Mouse (Mus musculus) midbrain, embryonic 12.5 days (tissue): ENCODE results near the gene Atp8a2. TPM values are rescaled to one million over a fixed set of nuclear protein-coding genes. Genes with fewer than 3 reads are reported as not detected.

Source experiments
- ATAC-seq: fragments of 200-750 bp; cut with Nextera tagmentation; 2 replicates; pipeline ENCODE4 v1.8.0; 2017; ENCODE audit warnings: low read depth, moderate TSS enrichment, moderate library complexity; ENCODE audit not compliant: low FRiP score
- H3K27ac ChIP-seq: fragments of 300-500 bp; sonication (generic); replicated peaks from 2 replicates; pipeline ENCODE4 v1.5.1; 2016; ENCODE audit warnings: mild to moderate bottlenecking
- H3K27me3 ChIP-seq: fragments of 300-500 bp; sonication (generic); 2 replicates; pipeline ENCODE4 v1.6.1; 2016; ENCODE audit warnings: mild to moderate bottlenecking
- H3K36me3 ChIP-seq: fragments of 300-500 bp; sonication (generic); 2 replicates; pipeline ENCODE4 v1.6.1; 2016
- H3K4me1 ChIP-seq: fragments of 300-500 bp; sonication (generic); 2 replicates; pipeline ENCODE4 v1.6.1; 2016
- H3K4me2 ChIP-seq: fragments of 300-500 bp; sonication (generic); replicated peaks from 2 replicates; pipeline ENCODE4 v1.6.1; 2016; ENCODE audit warnings: mild to moderate bottlenecking, moderate library complexity
- H3K4me3 ChIP-seq: fragments of 300-500 bp; sonication (generic); 2 replicates; pipeline ENCODE4 v1.5.1; 2016; ENCODE audit warnings: mild to moderate bottlenecking
- H3K9ac ChIP-seq: fragments of 300-500 bp; sonication (generic); replicated peaks from 2 replicates; pipeline ENCODE4 v1.6.1; 2016; ENCODE audit warnings: mild to moderate bottlenecking, moderate library complexity
- H3K9me3 ChIP-seq: fragments of 300-500 bp; sonication (generic); 2 replicates; pipeline ENCODE4 v1.6.1; 2016; ENCODE audit warnings: mild to moderate bottlenecking
- WGBS: fragments of 180-500 bp; shearing (Covaris S2); methylation state at CpG from one replicate; pipeline ENCODE4 v1.1.7; 2016; 5-methylcytosine and 5-hydroxymethylcytosine counted together
- polyA plus RNA-seq: library from polyadenylated mRNA; unstranded; fragments of >200 nt; fragmentation: Nextera tagmentation; extraction: Ambion mirVana; gene quantifications from 2 replicates; pipeline ENCODE4 v1.2.1, GENCODE M21; 2016

Gene Atp8a2
- polyA plus RNA-seq, 1 experiment from 2014 or later = 16.1 TPM

- no peak overlapping the region for H3K27ac ChIP-seq
- no peak for ATAC-seq
- 51% methylated on average over 2 of the region's 2 CpGs for WGBS
- no peaks in the 10 kb centered on the region for H3K36me3 ChIP-seq
- no peaks in the 10 kb centered on the region for H3K4me1 ChIP-seq
- no peaks in the 10 kb centered on the region for H3K9me3 ChIP-seq
- no peaks in the 10 kb centered on the region; the same call in 1 of the 2 replicates for H3K27me3 ChIP-seq
- H3K9ac ChIP-seq = no peak overlapping the region
- H3K4me2 ChIP-seq = no peak overlapping the region
- no peak overlapping the region for H3K4me3 ChIP-seq
These were observed 219.0 kb downstream of the Atp8a2 start for GRCm38 (mm10) chr14:59978007-59978406.

GRCm38 (mm10) chr14:59971221-59971730 is 225.7 kb downstream of the Atp8a2 start:
- no peak for ATAC-seq
- Histone ChIP-seq H3K4me3 (no peak overlapping the region), H3K4me2 (no peak overlapping the region), H3K36me3 (no peaks in the 10 kb centered on the region), H3K4me1 (peaks cover 28% of the 10 kb centered on the region), H3K9ac (no peak overlapping the region), H3K27me3 (peaks cover 4% of the 10 kb centered on the region), H3K27ac (no peak overlapping the region), H3K9me3 (no peaks in the 10 kb centered on the region)
- WGBS = 73% methylated on average over 5 of the region's 5 CpGs

- peaks cover 28% of the 10 kb centered on the region for H3K4me1 ChIP-seq
- H3K9ac ChIP-seq = no peak overlapping the region; the same call in 1 of the 2 replicates
- 9% methylated on average over 7 of the region's 7 CpGs for WGBS
- H3K27ac ChIP-seq = no peak overlapping the region
- no peaks in the 10 kb centered on the region for H3K9me3 ChIP-seq
- peak overlapping the region; percentile 8; the same call in 1 of the 2 replicates for H3K4me2 ChIP-seq
- ATAC-seq = peak; percentile 86
- no peak overlapping the region for H3K4me3 ChIP-seq
- H3K36me3 ChIP-seq = no peaks in the 10 kb centered on the region
- peaks cover 4% of the 10 kb centered on the region for H3K27me3 ChIP-seq
These were observed 227.4 kb downstream of the Atp8a2 start for GRCm38 (mm10) chr14:59969485-59970134.

- WGBS = 82% methylated on average over 8 of the region's 8 CpGs
- H3K4me2 ChIP-seq = no peak overlapping the region
- no peak overlapping the region for H3K27ac ChIP-seq
- ATAC-seq = no peak
- no peaks in the 10 kb centered on the region for H3K36me3 ChIP-seq
- no peak overlapping the region for H3K4me3 ChIP-seq
- H3K27me3 ChIP-seq = peaks cover 4% of the 10 kb centered on the region
- H3K9me3 ChIP-seq = no peaks in the 10 kb centered on the region
- H3K9ac ChIP-seq = no peak overlapping the region
- peaks cover 28% of the 10 kb centered on the region for H3K4me1 ChIP-seq
These were observed 229.0 kb downstream of the Atp8a2 start for GRCm38 (mm10) chr14:59967847-59968550.

- WGBS = 71% methylated on average over 4 of the region's 4 CpGs
- H3K27me3 ChIP-seq = no peaks in the 10 kb centered on the region; the same call in 1 of the 2 replicates
- H3K36me3 ChIP-seq = no peaks in the 10 kb centered on the region
- no peak for ATAC-seq
- no peak overlapping the region for H3K9ac ChIP-seq
- H3K4me1 ChIP-seq = peaks cover 28% of the 10 kb centered on the region
- no peak overlapping the region for H3K27ac ChIP-seq
- no peak overlapping the region for H3K4me2 ChIP-seq
- no peaks in the 10 kb centered on the region for H3K9me3 ChIP-seq
- H3K4me3 ChIP-seq = no peak overlapping the region
These were observed 230.0 kb downstream of the Atp8a2 start for GRCm38 (mm10) chr14:59966981-59967380.

GRCm38 (mm10) chr14:59964569-59964968 is 232.4 kb downstream of the Atp8a2 start:
- Histone ChIP-seq H3K36me3 (no peaks in the 10 kb centered on the region), H3K4me1 (peaks cover 12% of the 10 kb centered on the region), H3K4me2 (no peak overlapping the region), H3K27ac (no peak overlapping the region), H3K4me3 (no peak overlapping the region), H3K9me3 (no peaks in the 10 kb centered on the region), H3K9ac (no peak overlapping the region), H3K27me3 (no peaks in the 10 kb centered on the region; the same call in 1 of the 2 replicates)
- ATAC-seq = no peak
- 91% methylated on average over 5 of the region's 5 CpGs for WGBS

- Histone ChIP-seq H3K4me3 (no peak overlapping the region), H3K27ac (no peak overlapping the region), H3K9me3 (no peaks in the 10 kb centered on the region), H3K9ac (no peak overlapping the region), H3K27me3 (no peaks in the 10 kb centered on the region), H3K4me2 (no peak overlapping the region), H3K4me1 (peaks cover 5% of the 10 kb centered on the region; the same call in 1 of the 2 replicates), H3K36me3 (no peaks in the 10 kb centered on the region)
- no peak for ATAC-seq
- WGBS = 57% methylated on average over 9 of the region's 9 CpGs
These were observed 236.0 kb downstream of the Atp8a2 start for GRCm38 (mm10) chr14:59960961-59961360.

GRCm38 (mm10) chr14:59960214-59960890 is 236.6 kb downstream of the Atp8a2 start:
- ATAC-seq = no peak
- H3K9ac ChIP-seq = no peak overlapping the region
- no peaks in the 10 kb centered on the region for H3K36me3 ChIP-seq
- no peaks in the 10 kb centered on the region for H3K27me3 ChIP-seq
- H3K27ac ChIP-seq = no peak overlapping the region
- peaks cover 5% of the 10 kb centered on the region; the same call in 1 of the 2 replicates for H3K4me1 ChIP-seq
- H3K4me2 ChIP-seq = no peak overlapping the region
- no peak overlapping the region for H3K4me3 ChIP-seq
- WGBS = 68% methylated on average over 9 of the region's 9 CpGs
- no peaks in the 10 kb centered on the region for H3K9me3 ChIP-seq

GRCm38 (mm10) chr14:59959723-59960122 is 237.3 kb downstream of the Atp8a2 start:
- no peak overlapping the region for H3K4me2 ChIP-seq
- ATAC-seq = no peak
- WGBS = 72% methylated on average over 8 of the region's 8 CpGs

GRCm38 (mm10) chr14:59949983-59950382 is 247.0 kb downstream of the Atp8a2 start:
- 8% methylated on average over 5 of the region's 5 CpGs for WGBS
- no peak for ATAC-seq
- Histone ChIP-seq H3K4me1 (peaks cover 5% of the 10 kb centered on the region; the same call in 1 of the 2 replicates), H3K4me3 (no peak overlapping the region), H3K9ac (no peak overlapping the region), H3K27me3 (no peaks in the 10 kb centered on the region), H3K9me3 (no peaks in the 10 kb centered on the region), H3K27ac (no peak overlapping the region), H3K4me2 (no peak overlapping the region), H3K36me3 (no peaks in the 10 kb centered on the region)

More at GRCm38 (mm10) chr14:59959723-59960122, 237.3 kb downstream of the Atp8a2 start:
- Histone ChIP-seq H3K9me3 (no peaks in the 10 kb centered on the region), H3K4me3 (no peak overlapping the region), H3K9ac (no peak overlapping the region), H3K27me3 (no peaks in the 10 kb centered on the region), H3K27ac (no peak overlapping the region), H3K36me3 (no peaks in the 10 kb centered on the region), H3K4me1 (peaks cover 5% of the 10 kb centered on the region; the same call in 1 of the 2 replicates)

- Histone ChIP-seq H3K27me3 (peaks cover 3% of the 10 kb centered on the region; the same call in 1 of the 2 replicates), H3K4me2 (no peak overlapping the region), H3K4me1 (no peaks in the 10 kb centered on the region; the same call in 1 of the 2 replicates), H3K27ac (no peak overlapping the region), H3K4me3 (no peak overlapping the region), H3K9ac (no peak overlapping the region), H3K9me3 (no peaks in the 10 kb centered on the region), H3K36me3 (no peaks in the 10 kb centered on the region)
- ATAC-seq = peak; percentile 81
- 29% methylated on average over 7 of the region's 7 CpGs for WGBS
These were observed 253.9 kb downstream of the Atp8a2 start for GRCm38 (mm10) chr14:59942864-59943611.
